Mouse (Mus musculus): ENCODE measurements around the gene Tyrobp. TPM values are rescaled to one million over a fixed set of nuclear protein-coding genes. Genes with fewer than 3 reads are reported as not detected.

Gene Tyrobp
- polyA plus RNA-seq, 1 experiment from 2014 or later = 59.9 TPM

DNA sequence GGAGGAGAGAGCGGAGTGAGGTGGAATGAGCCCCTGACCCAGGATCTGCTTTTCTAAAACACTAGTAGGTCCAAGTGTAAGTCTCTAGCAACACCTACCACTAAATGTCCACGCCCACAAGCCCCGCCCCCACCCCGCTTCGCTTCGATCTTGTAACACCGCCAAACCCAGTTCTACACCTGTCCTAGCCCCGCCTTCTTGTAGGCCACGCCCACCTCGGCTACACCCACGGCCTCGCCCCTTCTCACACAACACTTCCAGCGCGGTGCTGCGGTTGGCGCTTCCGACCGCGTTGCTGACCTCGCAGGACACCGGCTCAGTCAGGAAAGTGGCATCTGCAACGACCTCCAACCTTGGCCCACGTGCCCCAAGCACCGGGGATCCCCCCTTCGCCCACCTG is 40.2 kb downstream of the Tyrobp start:
- peak; percentile 83 for ATAC-seq
- 2% methylated on average over 25 of the region's 25 CpGs for WGBS
- H3K4me1 ChIP-seq (ENCODE audit: control insufficient read depth, insufficient read depth, low read length) = peaks cover 6% of the 10 kb centered on the region; the same call in 1 of the 2 replicates
- H3K9ac ChIP-seq (ENCODE audit: low read depth, low read length) = no peak overlapping the region
- H3K27me3 ChIP-seq (replicated peaks; ENCODE audit: control insufficient read depth, insufficient read depth, low read length) = peaks cover 62% of the 10 kb centered on the region
- peak overlapping the region; percentile 17 for H3K4me3 ChIP-seq (ENCODE audit: low read length)
- H3K4me2 ChIP-seq (ENCODE audit: low read depth, low read length) = peak overlapping the region; percentile 44
- H3K9me3 ChIP-seq (ENCODE audit: control insufficient read depth, low read length) = no peaks in the 10 kb centered on the region
- H3K36me3 ChIP-seq (ENCODE audit: control insufficient read depth, insufficient read depth, low read length) = no peaks in the 10 kb centered on the region
- no peak overlapping the region for H3K27ac ChIP-seq (ENCODE audit: low read length)

DNA sequence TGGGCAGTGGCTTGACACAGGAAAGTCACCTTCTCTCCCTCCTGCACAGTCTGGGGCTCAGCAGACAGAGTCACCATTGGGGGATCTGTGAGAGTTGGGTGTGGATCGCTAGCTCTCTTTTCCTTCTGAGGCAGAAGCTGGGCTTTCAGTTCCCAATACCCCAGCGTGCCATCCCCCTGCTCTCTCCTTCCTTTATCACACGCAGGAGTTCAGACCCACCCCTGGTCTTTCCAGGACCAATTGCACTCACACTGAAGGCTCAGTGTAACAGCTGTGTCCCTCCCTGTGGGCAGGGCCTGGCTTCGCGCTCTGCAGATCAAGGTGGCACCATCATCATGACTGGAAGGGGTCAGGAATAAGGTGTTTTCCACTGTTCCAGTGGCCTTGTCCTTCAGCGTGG is 40.7 kb downstream of the Tyrobp start:
- peak; percentile 36 for ATAC-seq
- Histone ChIP-seq H3K27ac (ENCODE audit: low read length) (no peak overlapping the region), H3K27me3 (replicated peaks; ENCODE audit: control insufficient read depth, insufficient read depth, low read length) (peaks cover 67% of the 10 kb centered on the region), H3K4me2 (ENCODE audit: low read depth, low read length) (peak overlapping the region; percentile 44), H3K4me3 (ENCODE audit: low read length) (peak overlapping the region; percentile 17), H3K9me3 (ENCODE audit: control insufficient read depth, low read length) (no peaks in the 10 kb centered on the region), H3K4me1 (ENCODE audit: control insufficient read depth, insufficient read depth, low read length) (peaks cover 6% of the 10 kb centered on the region; the same call in 1 of the 2 replicates), H3K36me3 (ENCODE audit: control insufficient read depth, insufficient read depth, low read length) (no peaks in the 10 kb centered on the region), H3K9ac (ENCODE audit: low read depth, low read length) (no peak overlapping the region)
- 12% methylated on average over 6 of the region's 6 CpGs for WGBS

DNA sequence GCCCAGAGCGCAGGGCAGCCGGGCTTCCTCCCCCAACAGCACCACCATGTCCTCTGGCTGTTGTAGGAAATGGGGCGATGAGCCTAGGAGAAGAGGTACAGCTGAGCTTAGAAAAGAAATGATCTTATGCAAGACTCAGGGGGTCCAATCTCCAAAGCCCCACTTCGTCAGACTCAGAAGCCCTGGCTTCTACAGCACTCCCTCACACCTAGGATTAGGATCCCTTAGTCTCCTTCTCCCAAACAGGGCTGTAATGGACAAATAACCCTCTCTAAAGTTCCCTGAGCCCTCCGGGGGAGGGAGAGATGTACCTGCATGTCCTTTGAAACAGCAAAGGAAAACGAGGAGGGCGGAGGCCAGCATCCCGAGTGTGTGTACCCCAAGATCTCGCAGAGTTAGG is 42.9 kb downstream of the Tyrobp start:
- Histone ChIP-seq H3K36me3 (ENCODE audit: control insufficient read depth, insufficient read depth, low read length) (no peaks in the 10 kb centered on the region), H3K4me1 (ENCODE audit: control insufficient read depth, insufficient read depth, low read length) (peaks cover 6% of the 10 kb centered on the region; the same call in 1 of the 2 replicates), H3K27ac (ENCODE audit: low read length) (no peak overlapping the region), H3K4me2 (ENCODE audit: low read depth, low read length) (peak overlapping the region; percentile 28), H3K9me3 (ENCODE audit: control insufficient read depth, low read length) (no peaks in the 10 kb centered on the region), H3K9ac (ENCODE audit: low read depth, low read length) (no peak overlapping the region), H3K27me3 (replicated peaks; ENCODE audit: control insufficient read depth, insufficient read depth, low read length) (peaks cover 88% of the 10 kb centered on the region), H3K4me3 (ENCODE audit: low read length) (peak overlapping the region; percentile 23; the same call in 1 of the 2 replicates)
- no peak for ATAC-seq
- 0% methylated on average over 9 of the region's 9 CpGs for WGBS

DNA sequence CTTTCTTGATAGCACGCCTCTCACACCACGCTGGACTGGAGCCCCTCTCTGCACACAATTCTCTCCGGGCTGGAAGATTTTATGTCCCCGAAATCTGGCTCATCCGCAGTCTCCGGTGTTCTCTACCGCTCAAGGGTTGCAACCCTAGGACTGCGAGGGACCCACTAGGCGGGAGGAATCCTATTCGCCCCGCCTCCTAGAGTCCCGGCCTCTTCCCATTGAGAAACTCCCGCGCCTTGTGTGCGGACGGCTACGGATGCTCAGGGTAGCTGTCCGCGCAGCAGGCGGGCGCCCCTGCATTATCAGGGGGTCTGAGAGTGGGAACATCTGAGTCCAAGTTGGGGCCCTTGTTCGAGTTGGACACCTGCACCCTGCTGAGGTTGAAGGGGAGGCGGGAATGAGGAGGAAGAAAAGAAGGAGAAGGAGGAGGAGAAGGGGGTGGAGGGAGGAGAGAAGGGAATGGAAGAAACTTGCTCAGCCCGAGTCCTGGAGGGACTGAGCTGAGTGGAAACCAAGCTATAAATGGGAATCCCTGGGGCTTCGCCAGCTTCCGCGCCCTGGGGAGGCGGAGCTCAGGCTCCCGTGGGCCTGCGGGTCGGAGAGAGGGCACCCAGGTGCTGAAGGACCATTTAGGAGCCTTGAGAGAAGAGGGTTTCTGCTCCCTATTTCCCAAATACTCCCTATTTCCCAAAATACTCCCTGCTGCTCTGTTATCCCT is 43.5 kb downstream of the Tyrobp start:
- peaks cover 90% of the 10 kb centered on the region for H3K27me3 ChIP-seq (replicated peaks; ENCODE audit: control insufficient read depth, insufficient read depth, low read length)

DNA sequence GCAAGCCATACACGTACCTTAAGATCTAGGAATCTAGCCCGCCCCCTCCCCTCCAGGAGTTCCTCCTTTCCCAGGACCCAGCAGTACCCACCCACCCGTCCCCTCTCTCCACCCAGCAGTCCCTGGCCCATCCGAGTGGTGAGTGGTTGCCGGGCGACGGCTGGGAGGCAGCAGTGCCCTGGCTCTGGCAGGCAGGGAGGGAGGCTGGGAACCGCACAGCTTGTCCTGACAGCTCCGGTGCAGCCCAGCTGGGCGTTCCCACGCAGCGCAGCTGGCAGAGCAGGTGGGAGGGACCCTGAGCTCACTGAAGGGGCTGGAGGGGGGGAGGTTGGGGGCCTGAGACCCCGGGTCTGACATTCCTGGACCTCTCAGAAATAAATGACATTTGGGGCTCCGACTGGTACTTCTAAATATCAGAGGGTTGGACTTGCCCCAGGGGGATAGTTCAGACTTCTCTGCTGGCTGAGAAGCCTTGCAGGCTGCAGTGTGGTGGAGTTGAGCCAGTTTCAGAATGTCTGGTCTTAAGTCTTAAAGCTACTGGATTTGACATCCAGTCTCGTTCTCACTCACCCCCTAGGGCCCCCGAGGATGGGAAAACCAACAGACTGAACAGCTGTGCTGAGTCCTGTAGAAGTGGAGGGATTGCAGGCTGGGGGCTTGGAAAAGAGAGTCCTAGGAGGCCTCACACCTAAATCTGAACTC is 44.2 kb downstream of the Tyrobp start, which contains the start of the genes Kirrel2 and Nphs1:
Kirrel2 (minus strand) TSS at position 62 of the 702 bp plus-strand sequence.
Nphs1 (plus strand) TSS at position 687 of the 702 bp plus-strand sequence.
- Histone ChIP-seq H3K9me3 (ENCODE audit: control insufficient read depth, low read length) (no peaks in the 10 kb centered on the region), H3K9ac (ENCODE audit: low read depth, low read length) (peak within 1 kb of the TSS; percentile 10; the same call in 1 of the 2 replicates), H3K36me3 (ENCODE audit: control insufficient read depth, insufficient read depth, low read length) (no peaks in the 10 kb centered on the region), H3K4me3 (ENCODE audit: low read length) (peak within 1 kb of the TSS; percentile 23), H3K27ac (ENCODE audit: low read length) (peak within 1 kb of the TSS; percentile 23; the same call in 1 of the 2 replicates), H3K4me1 (ENCODE audit: control insufficient read depth, insufficient read depth, low read length) (peaks cover 6% of the 10 kb centered on the region; the same call in 1 of the 2 replicates), H3K27me3 (replicated peaks; ENCODE audit: control insufficient read depth, insufficient read depth, low read length) (peaks cover 87% of the 10 kb centered on the region), H3K4me2 (ENCODE audit: low read depth, low read length) (peak within 1 kb of the TSS; percentile 28)
- WGBS = 2% methylated on average over 16 of the region's 16 CpGs
- ATAC-seq = peak; percentile 69

More for the DNA sequence above, 43.5 kb downstream of the Tyrobp start:
- 1% methylated on average over 31 of the region's 31 CpGs for WGBS
- Histone ChIP-seq H3K36me3 (ENCODE audit: control insufficient read depth, insufficient read depth, low read length) (no peaks in the 10 kb centered on the region), H3K9ac (ENCODE audit: low read depth, low read length) (peak overlapping the region; percentile 10; the same call in 1 of the 2 replicates), H3K27ac (ENCODE audit: low read length) (no peak overlapping the region), H3K4me2 (ENCODE audit: low read depth, low read length) (peak overlapping the region; percentile 28), H3K9me3 (ENCODE audit: control insufficient read depth, low read length) (no peaks in the 10 kb centered on the region), H3K4me1 (ENCODE audit: control insufficient read depth, insufficient read depth, low read length) (peaks cover 6% of the 10 kb centered on the region; the same call in 1 of the 2 replicates), H3K4me3 (ENCODE audit: low read length) (peak overlapping the region; percentile 23)
- ATAC-seq = no peak

DNA sequence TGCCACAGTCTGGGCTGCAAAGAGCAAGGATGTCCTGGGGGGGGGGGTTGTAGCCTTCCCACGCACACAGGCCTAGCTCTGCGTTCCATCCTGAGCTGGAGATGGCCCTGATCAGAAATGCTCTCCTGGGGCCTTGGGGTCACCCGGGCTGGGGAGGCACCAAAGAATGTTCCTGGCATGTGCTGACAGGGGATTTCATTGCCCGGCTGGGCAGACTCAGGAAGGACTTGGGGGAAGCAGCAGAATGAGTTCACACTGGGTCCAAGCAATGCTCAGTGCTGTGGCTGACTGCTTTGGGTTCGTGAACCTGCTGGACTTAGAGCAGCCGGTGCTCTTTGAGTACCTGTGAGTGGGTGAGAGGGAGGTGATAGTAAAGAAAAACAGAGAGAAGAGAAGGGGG is 45.9 kb downstream of the Tyrobp start:
- Histone ChIP-seq H3K36me3 (ENCODE audit: control insufficient read depth, insufficient read depth, low read length) (no peaks in the 10 kb centered on the region), H3K9me3 (ENCODE audit: control insufficient read depth, low read length) (no peaks in the 10 kb centered on the region), H3K27ac (ENCODE audit: low read length) (no peak overlapping the region), H3K4me3 (ENCODE audit: low read length) (no peak overlapping the region), H3K9ac (ENCODE audit: low read depth, low read length) (no peak overlapping the region), H3K4me2 (ENCODE audit: low read depth, low read length) (no peak overlapping the region), H3K27me3 (replicated peaks; ENCODE audit: control insufficient read depth, insufficient read depth, low read length) (peaks cover 81% of the 10 kb centered on the region), H3K4me1 (ENCODE audit: control insufficient read depth, insufficient read depth, low read length) (0 out of 2 replicates have a peak, but pooled peaks cover 4% of the 10 kb centered on the region)
- WGBS = 42% methylated on average over 6 of the region's 6 CpGs
- no peak for ATAC-seq

DNA sequence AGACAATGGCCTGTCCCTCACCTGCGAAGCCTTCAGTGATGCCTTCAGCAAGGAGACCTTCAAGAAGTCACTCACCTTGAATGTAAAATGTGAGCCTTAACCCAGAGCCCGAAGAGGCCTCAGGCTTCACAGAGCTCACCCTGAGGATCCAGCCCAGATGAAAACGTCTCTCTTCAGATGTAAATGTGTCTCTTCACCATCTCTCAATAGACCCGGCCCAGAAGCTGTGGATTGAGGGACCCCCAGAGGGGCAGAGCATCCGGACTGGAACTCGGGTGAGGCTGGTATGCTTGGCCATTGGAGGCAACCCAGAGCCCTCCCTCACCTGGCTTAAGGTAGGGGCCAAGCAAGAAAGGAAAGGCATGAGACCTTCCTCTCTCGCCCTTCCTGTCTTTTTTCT is 50.0 kb downstream of the Tyrobp start:
- Histone ChIP-seq H3K9ac (ENCODE audit: low read depth, low read length) (no peak overlapping the region), H3K36me3 (ENCODE audit: control insufficient read depth, insufficient read depth, low read length) (no peaks in the 10 kb centered on the region), H3K9me3 (ENCODE audit: control insufficient read depth, low read length) (no peaks in the 10 kb centered on the region), H3K27ac (ENCODE audit: low read length) (no peak overlapping the region), H3K4me3 (ENCODE audit: low read length) (no peak overlapping the region), H3K4me1 (ENCODE audit: control insufficient read depth, insufficient read depth, low read length) (no peaks in the 10 kb centered on the region; the same call in 1 of the 2 replicates), H3K27me3 (replicated peaks; ENCODE audit: control insufficient read depth, insufficient read depth, low read length) (peaks cover 73% of the 10 kb centered on the region), H3K4me2 (ENCODE audit: low read depth, low read length) (no peak overlapping the region)
- ATAC-seq = no peak
- WGBS = 38% methylated on average over 7 of the region's 7 CpGs

DNA sequence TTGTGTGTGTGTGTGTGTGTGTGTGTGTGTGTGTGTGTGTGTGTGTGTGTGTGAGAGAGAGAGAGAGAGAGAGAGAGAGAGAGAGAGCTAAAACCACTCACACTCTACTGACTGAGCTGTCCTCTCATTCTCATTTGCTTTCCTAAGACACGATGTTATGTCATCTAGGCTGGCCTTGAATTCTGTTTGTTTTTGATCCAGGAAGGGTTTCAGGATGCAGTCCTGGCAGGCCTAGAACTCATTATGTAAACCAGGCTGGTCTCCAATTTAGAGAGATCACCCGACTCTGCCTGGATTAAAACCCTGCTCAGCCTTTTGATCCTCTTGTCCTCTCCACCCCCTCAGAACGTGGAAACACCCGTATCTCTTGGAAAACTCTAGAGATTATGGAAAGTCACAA is 50.4 kb downstream of the Tyrobp start:
- no peaks in the 10 kb centered on the region; the same call in 1 of the 2 replicates for H3K4me1 ChIP-seq (ENCODE audit: control insufficient read depth, insufficient read depth, low read length)
- no peak overlapping the region for H3K27ac ChIP-seq (ENCODE audit: low read length)
- WGBS = 23% methylated on average over 4 of the region's 4 CpGs

DNA sequence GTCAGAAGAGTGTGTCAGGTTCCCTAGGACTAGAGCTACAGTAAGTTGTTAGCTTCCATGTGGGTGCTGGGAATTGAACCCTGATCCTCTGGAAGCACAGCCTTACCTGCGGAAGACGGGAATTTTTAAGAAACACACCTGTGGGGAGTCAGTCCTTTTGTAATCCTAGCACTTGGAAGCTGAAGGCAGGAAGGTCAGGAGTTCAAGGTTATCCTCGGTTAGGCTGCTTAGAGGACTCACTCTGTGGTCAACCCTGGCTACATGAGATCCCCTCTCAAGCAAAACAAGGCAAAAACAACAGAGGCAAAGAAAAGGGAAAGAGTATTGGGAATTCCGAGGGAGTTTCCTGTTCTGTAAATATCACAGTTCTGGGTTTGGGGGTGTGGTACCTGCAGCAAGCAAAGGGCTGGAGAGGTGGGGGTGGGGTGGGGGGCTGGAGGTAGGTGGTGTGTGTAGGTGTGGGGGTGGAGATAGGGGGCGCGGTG is 51.3 kb downstream of the Tyrobp start:
- Histone ChIP-seq H3K9me3 (ENCODE audit: control insufficient read depth, low read length) (no peaks in the 10 kb centered on the region), H3K36me3 (ENCODE audit: control insufficient read depth, insufficient read depth, low read length) (no peaks in the 10 kb centered on the region), H3K9ac (ENCODE audit: low read depth, low read length) (no peak overlapping the region), H3K27ac (ENCODE audit: low read length) (no peak overlapping the region), H3K27me3 (replicated peaks; ENCODE audit: control insufficient read depth, insufficient read depth, low read length) (peaks cover 60% of the 10 kb centered on the region), H3K4me2 (ENCODE audit: low read depth, low read length) (no peak overlapping the region), H3K4me3 (ENCODE audit: low read length) (no peak overlapping the region), H3K4me1 (ENCODE audit: control insufficient read depth, insufficient read depth, low read length) (no peaks in the 10 kb centered on the region; the same call in 1 of the 2 replicates)
- ATAC-seq = no peak
- WGBS = 11% methylated on average over 6 of the region's 6 CpGs

More for the DNA sequence above, 50.4 kb downstream of the Tyrobp start:
- no peak overlapping the region for H3K9ac ChIP-seq (ENCODE audit: low read depth, low read length)
- H3K4me3 ChIP-seq (ENCODE audit: low read length) = no peak overlapping the region
- no peaks in the 10 kb centered on the region for H3K36me3 ChIP-seq (ENCODE audit: control insufficient read depth, insufficient read depth, low read length)
- ATAC-seq = no peak
- H3K9me3 ChIP-seq (ENCODE audit: control insufficient read depth, low read length) = no peaks in the 10 kb centered on the region
- peaks cover 68% of the 10 kb centered on the region for H3K27me3 ChIP-seq (replicated peaks; ENCODE audit: control insufficient read depth, insufficient read depth, low read length)
- H3K4me2 ChIP-seq (ENCODE audit: low read depth, low read length) = no peak overlapping the region

All from intestine, embryonic 16.5 days (tissue).